Mouse (Mus musculus): Measurements from ENCODE around the gene Ccr3. TPM values are rescaled to one million over a fixed set of nuclear protein-coding genes. Genes with fewer than 3 reads are reported as not detected.
A peak's percentile ranks its signal among the peaks of the same experiment; 100 is the strongest.
"Not testable (repeated sequence)": the region's sequence is repeated elsewhere in the genome, so short reads cannot be mapped to it uniquely, and the experiment has no call there.

The Ccr3 gene
- 0.04 and 0.05 TPM in 2 replicates for polyA plus RNA-seq (2014; fragmentation: Nextera tagmentation; extraction: Ambion mirVana)

DNA sequence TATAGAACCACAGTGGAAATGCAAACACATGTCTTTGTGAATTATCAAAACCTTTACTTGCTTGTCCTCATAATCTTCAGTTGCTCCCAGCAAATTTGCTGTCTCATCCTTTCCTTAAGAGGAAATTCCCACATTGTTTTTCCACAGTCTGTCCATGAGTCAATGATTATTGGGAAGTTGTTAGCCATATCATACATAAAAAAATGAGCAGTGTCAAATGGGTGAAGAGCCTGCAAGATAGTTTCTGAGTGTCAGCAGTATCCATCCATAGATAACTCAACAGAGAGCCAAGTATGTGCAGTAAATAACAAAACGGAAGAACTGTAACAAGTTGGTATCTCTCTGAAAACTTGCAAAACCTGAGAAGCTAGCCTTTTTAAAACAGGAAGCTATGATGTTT, at the start of gene Ccr3:
Gene Ccr3, plus strand, starts transcription at position 301 of the 400 bp plus-strand sequence.
- no peaks in the 10 kb centered on the region for H3K36me3 ChIP-seq (ENCODE audit: control insufficient read depth, insufficient read depth, low read length)
- H3K4me3 ChIP-seq (ENCODE audit: low read depth, low read length): no peak within 1 kb of the TSS
- H3K4me1 ChIP-seq (replicated peaks; ENCODE audit: control insufficient read depth, insufficient read depth, low read length): no peaks in the 10 kb centered on the region
- H3K4me2 ChIP-seq: no peak within 1 kb of the TSS
- H3K9ac ChIP-seq (ENCODE audit: low read depth, low read length): no peak within 1 kb of the TSS
- no peaks in the 10 kb centered on the region for H3K27me3 ChIP-seq (replicated peaks; ENCODE audit: control insufficient read depth, insufficient read depth, low read length)
- no peak within 1 kb of the TSS for H3K27ac ChIP-seq (ENCODE audit: low read depth, low read length)
- ATAC-seq (replicated peaks; ENCODE audit: low FRiP score) (no peak), DNase-seq (ENCODE audit: low spot score) (no peak)
- H3K9me3 ChIP-seq (ENCODE audit: control insufficient read depth, low read length): no peaks in the 10 kb centered on the region
- WGBS: 71% methylated on average over 1 of the region's 1 CpGs

DNA sequence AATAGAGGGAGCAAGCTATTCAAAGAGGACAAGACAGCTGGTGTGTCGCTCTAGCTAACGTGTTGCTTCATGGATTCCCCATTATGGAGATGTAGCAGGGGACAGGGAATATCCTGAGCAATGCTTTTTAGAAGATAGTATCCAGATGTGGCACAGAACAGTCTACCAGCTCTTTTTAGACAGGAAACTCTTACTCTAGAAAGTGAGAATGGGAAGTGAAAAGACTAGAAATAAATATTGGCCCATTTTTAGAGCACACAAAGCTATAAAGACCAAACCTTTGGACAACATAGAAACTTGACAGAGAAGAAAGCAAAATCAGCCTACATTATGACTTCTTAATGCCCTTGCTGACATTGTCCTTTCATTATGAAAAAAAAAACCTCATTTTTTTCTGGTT, 46.1 kb upstream of the Ccr3 start:
- Histone ChIP-seq H3K27ac (ENCODE audit: low read depth, low read length) (no peak overlapping the region), H3K36me3 (ENCODE audit: control insufficient read depth, insufficient read depth, low read length) (no peaks in the 10 kb centered on the region), H3K9me3 (ENCODE audit: control insufficient read depth, low read length) (no peaks in the 10 kb centered on the region), H3K4me1 (replicated peaks; ENCODE audit: control insufficient read depth, insufficient read depth, low read length) (no peaks in the 10 kb centered on the region), H3K9ac (ENCODE audit: low read depth, low read length) (no peak overlapping the region), H3K4me2 (no peak overlapping the region), H3K4me3 (ENCODE audit: low read depth, low read length) (no peak overlapping the region), H3K27me3 (replicated peaks; ENCODE audit: control insufficient read depth, insufficient read depth, low read length) (no peaks in the 10 kb centered on the region)
- no peak for DNase-seq (ENCODE audit: low spot score)
- WGBS: 75% methylated on average over 2 of the region's 2 CpGs
- no peak for ATAC-seq (replicated peaks; ENCODE audit: low FRiP score)

DNA sequence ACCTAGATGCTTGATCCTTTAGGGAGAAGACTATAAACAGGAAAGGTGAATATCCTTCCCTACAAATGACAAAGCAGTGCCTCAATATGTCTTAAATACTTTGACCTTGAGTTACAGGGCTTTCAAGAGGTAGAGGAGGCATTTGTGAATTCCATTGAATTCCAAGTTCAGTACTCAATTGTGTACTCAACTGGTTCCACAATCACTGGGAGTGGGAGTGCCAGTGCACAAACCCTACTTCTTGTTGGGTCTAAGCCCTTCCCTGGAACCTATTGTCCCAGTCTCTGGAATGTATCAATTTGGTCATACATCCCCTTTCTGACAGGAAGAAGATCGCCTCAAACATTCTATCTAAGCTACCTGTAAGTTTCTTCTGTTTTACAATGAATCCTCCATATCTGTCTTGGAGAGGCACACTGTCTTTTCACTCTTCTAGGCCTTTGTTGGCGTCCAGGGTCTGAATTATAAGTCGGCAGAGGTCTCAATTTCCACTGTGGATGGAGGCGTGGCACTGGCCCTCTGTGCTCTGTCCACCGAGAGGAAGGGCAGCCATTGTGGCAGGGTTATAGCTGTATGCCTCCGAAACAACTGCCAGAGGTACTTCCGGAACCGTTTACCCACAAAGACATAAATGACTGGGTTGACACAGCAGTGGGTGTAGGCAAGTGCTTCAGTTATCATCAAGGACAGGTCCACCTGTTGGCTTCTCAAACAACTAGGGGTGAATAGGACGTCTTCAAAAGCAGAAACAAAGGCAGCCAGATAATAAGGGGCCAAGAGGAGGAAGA, 44.7 kb upstream of the Ccr3 start:
- ATAC-seq (replicated peaks; ENCODE audit: low FRiP score): no peak
- H3K4me1 ChIP-seq (replicated peaks; ENCODE audit: control insufficient read depth, insufficient read depth, low read length): peaks cover 9% of the 10 kb centered on the region; the same call in 1 of the 2 replicates

DNA sequence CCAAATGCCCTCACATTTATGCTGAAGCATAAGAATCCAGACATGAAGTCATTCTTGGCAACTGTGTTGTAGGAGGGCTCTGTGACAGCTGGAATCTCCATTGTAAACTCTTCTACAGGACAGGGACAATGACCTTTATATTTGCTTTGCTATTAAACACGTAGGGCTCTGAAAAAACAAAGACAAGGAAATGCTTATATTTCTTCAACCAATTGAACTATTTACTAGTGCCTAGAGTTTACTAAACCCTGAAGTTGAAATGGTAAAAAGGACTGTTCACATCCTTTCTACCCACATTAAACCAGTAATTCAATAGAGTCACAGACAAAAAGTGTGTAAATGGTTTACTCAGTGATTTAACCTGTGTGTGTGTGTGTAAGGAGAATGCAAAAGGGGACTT, 43.5 kb upstream of the Ccr3 start, which contains the start of gene Ccr1l1:
Gene Ccr1l1, minus strand, starts transcription at position 101 of the 400 bp plus-strand sequence.
- no peak within 1 kb of the TSS for H3K27ac ChIP-seq (ENCODE audit: low read depth, low read length)
- no peak within 1 kb of the TSS for H3K9ac ChIP-seq (ENCODE audit: low read depth, low read length)
- 73% methylated on average over 1 of the region's 1 CpGs for WGBS
- H3K27me3 ChIP-seq (replicated peaks; ENCODE audit: control insufficient read depth, insufficient read depth, low read length): no peaks in the 10 kb centered on the region
- H3K4me1 ChIP-seq (replicated peaks; ENCODE audit: control insufficient read depth, insufficient read depth, low read length): peaks cover 18% of the 10 kb centered on the region
- H3K4me3 ChIP-seq (ENCODE audit: low read depth, low read length): no peak within 1 kb of the TSS
- no peaks in the 10 kb centered on the region for H3K36me3 ChIP-seq (ENCODE audit: control insufficient read depth, insufficient read depth, low read length)
- DNase-seq (ENCODE audit: low spot score) (no peak), ATAC-seq (replicated peaks; ENCODE audit: low FRiP score) (no peak)
- no peak within 1 kb of the TSS for H3K4me2 ChIP-seq
- no peaks in the 10 kb centered on the region for H3K9me3 ChIP-seq (ENCODE audit: control insufficient read depth, low read length)

More for the DNA sequence above, 44.7 kb upstream of the Ccr3 start:
- no peak overlapping the region for H3K4me2 ChIP-seq
- no peaks in the 10 kb centered on the region for H3K36me3 ChIP-seq (ENCODE audit: control insufficient read depth, insufficient read depth, low read length)
- H3K4me3 ChIP-seq (ENCODE audit: low read depth, low read length): no peak overlapping the region
- no peak overlapping the region for H3K27ac ChIP-seq (ENCODE audit: low read depth, low read length)
- WGBS: 81% methylated on average over 9 of the region's 9 CpGs
- no peaks in the 10 kb centered on the region for H3K9me3 ChIP-seq (ENCODE audit: control insufficient read depth, low read length)
- H3K9ac ChIP-seq (ENCODE audit: low read depth, low read length): no peak overlapping the region
- no peak for DNase-seq (ENCODE audit: low spot score)
- no peaks in the 10 kb centered on the region for H3K27me3 ChIP-seq (replicated peaks; ENCODE audit: control insufficient read depth, insufficient read depth, low read length)

DNA sequence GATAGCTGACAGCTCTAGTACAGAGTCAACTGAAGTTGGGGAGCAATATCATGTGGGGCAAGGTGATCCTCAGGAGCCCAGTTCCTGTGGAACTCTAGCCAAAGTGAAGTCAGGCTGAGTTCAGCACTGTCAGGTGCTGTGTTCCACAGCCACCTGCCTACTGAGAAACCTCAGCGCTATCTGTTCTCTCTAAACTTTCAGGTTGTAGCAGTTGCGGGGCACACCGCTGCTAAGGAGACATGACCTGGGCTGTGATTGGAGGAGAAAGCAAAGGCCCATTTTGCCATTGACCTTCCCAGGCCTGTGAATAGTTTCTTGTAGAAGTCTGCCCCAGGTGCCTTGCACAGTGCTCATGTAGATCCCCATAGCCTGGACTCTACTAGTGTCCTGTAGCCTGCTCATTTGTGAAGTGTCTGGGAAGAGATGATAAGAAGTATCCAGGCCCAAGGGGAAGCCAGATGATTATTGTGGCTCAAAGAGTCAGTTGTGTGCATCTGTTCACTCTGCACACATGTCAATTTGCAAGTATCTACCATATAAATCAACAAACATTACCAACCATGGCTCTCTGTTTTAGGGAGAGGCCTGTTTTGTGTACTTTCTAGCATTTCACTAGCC, 40.8 kb upstream of the Ccr3 start:
- not testable (repeated sequence) for DNase-seq (ENCODE audit: low spot score); H3K4me3 ChIP-seq (ENCODE audit: low read depth, low read length); H3K9me3 ChIP-seq (ENCODE audit: control insufficient read depth, low read length); H3K27me3 ChIP-seq (replicated peaks; ENCODE audit: control insufficient read depth, insufficient read depth, low read length); H3K9ac ChIP-seq (ENCODE audit: low read depth, low read length); H3K36me3 ChIP-seq (ENCODE audit: control insufficient read depth, insufficient read depth, low read length)
- ATAC-seq (replicated peaks; ENCODE audit: low FRiP score): peak; percentile 79
- peak overlapping the region; percentile 7; the same call in 1 of the 2 replicates for H3K4me2 ChIP-seq
- H3K4me1 ChIP-seq (replicated peaks; ENCODE audit: control insufficient read depth, insufficient read depth, low read length): peaks cover 33% of the 10 kb centered on the region
- peak overlapping the region; percentile 73; the same call in 1 of the 2 replicates for H3K27ac ChIP-seq (ENCODE audit: low read depth, low read length)
- WGBS: no CpG with 5 or more reads among the region's 3 CpGs

DNA sequence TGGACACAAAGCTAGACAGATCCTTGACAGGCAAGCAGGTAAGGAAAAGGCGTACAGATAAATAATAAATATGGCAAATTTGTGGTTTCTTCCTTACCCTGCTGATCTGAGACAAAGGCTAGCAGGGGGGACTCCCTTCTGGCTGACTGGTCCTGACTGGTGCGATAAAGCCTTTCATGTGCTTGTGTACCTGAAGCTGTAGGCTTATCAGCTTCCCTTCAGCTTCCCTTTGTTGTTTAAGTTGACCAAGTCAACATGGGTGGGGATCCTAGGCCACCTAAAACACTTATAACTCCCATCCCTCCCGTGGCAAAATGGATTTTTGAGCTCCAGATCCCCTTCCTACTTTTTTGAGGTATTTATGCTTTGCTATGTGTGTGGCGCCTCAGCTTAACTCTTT, 39.9 kb upstream of the Ccr3 start:
- Histone ChIP-seq H3K4me2 (peak overlapping the region; percentile 7), H3K4me3 (ENCODE audit: low read depth, low read length) (no peak overlapping the region), H3K36me3 (ENCODE audit: control insufficient read depth, insufficient read depth, low read length) (no peaks in the 10 kb centered on the region), H3K27me3 (replicated peaks; ENCODE audit: control insufficient read depth, insufficient read depth, low read length) (no peaks in the 10 kb centered on the region), H3K9ac (ENCODE audit: low read depth, low read length) (no peak overlapping the region), H3K4me1 (replicated peaks; ENCODE audit: control insufficient read depth, insufficient read depth, low read length) (peaks cover 40% of the 10 kb centered on the region), H3K27ac (ENCODE audit: low read depth, low read length) (peak overlapping the region; percentile 73; the same call in 1 of the 2 replicates), H3K9me3 (ENCODE audit: control insufficient read depth, low read length) (no peaks in the 10 kb centered on the region)
- no peak for DNase-seq (ENCODE audit: low spot score)
- 39% methylated on average over 4 of the region's 4 CpGs for WGBS
- peak; percentile 80 for ATAC-seq (replicated peaks; ENCODE audit: low FRiP score)

DNA sequence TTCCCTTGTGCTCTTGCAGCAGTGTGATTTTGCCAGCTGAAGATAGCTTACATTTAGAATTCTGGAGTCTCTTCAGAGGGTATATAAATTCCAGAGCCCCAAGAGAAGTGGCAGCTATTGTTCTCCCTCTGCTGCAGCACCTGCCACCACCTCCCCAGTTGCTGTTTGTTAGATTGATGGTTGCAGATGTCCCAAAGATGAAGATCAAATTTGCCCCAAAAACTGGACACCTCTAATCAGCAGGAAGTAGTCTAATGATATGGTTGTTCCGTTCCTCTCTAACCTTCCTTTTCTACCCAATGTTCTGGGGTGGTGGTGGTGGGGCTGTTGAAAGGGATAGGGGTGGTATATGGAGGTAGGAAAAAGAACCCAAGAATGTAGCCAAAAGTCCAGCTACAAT, 39.1 kb upstream of the Ccr3 start:
- H3K9ac ChIP-seq (ENCODE audit: low read depth, low read length): no peak overlapping the region
- no peak for ATAC-seq (replicated peaks; ENCODE audit: low FRiP score)
- no peak overlapping the region for H3K4me3 ChIP-seq (ENCODE audit: low read depth, low read length)
- DNase-seq (ENCODE audit: low spot score): no peak
- no peaks in the 10 kb centered on the region for H3K27me3 ChIP-seq (replicated peaks; ENCODE audit: control insufficient read depth, insufficient read depth, low read length)
- no peaks in the 10 kb centered on the region for H3K9me3 ChIP-seq (ENCODE audit: control insufficient read depth, low read length)
- WGBS: 45% methylated on average over 1 of the region's 1 CpGs
- H3K4me2 ChIP-seq: no peak overlapping the region
- peaks cover 40% of the 10 kb centered on the region for H3K4me1 ChIP-seq (replicated peaks; ENCODE audit: control insufficient read depth, insufficient read depth, low read length)
- H3K36me3 ChIP-seq (ENCODE audit: control insufficient read depth, insufficient read depth, low read length): no peaks in the 10 kb centered on the region
- H3K27ac ChIP-seq (ENCODE audit: low read depth, low read length): no peak overlapping the region

DNA sequence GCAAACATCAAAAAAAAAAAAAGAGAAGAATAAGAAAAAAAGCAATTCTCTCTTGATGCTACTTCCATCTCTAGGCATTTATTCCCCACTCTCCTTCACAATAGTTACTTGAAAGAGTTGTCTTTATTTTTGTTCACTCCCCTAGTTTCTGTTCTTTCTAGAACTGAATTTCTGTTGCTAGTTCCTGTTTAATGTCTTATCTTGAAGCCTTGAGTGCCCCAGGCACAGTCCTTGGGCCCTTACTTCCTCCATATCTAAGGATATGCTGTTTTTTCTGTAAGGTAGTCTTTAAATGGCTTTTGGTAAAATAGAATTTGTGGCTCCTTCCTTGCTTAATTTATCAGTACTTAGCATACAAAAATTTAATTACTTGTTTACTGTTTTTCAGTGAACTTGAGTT, 36.8 kb upstream of the Ccr3 start:
- Histone ChIP-seq H3K4me3 (ENCODE audit: low read depth, low read length) (no peak overlapping the region), H3K4me1 (replicated peaks; ENCODE audit: control insufficient read depth, insufficient read depth, low read length) (peaks cover 44% of the 10 kb centered on the region), H3K9ac (ENCODE audit: low read depth, low read length) (no peak overlapping the region), H3K9me3 (ENCODE audit: control insufficient read depth, low read length) (no peaks in the 10 kb centered on the region), H3K4me2 (no peak overlapping the region), H3K27ac (ENCODE audit: low read depth, low read length) (no peak overlapping the region), H3K27me3 (replicated peaks; ENCODE audit: control insufficient read depth, insufficient read depth, low read length) (no peaks in the 10 kb centered on the region), H3K36me3 (ENCODE audit: control insufficient read depth, insufficient read depth, low read length) (no peaks in the 10 kb centered on the region)
- no peak for DNase-seq (ENCODE audit: low spot score)
- no peak for ATAC-seq (replicated peaks; ENCODE audit: low FRiP score)

DNA sequence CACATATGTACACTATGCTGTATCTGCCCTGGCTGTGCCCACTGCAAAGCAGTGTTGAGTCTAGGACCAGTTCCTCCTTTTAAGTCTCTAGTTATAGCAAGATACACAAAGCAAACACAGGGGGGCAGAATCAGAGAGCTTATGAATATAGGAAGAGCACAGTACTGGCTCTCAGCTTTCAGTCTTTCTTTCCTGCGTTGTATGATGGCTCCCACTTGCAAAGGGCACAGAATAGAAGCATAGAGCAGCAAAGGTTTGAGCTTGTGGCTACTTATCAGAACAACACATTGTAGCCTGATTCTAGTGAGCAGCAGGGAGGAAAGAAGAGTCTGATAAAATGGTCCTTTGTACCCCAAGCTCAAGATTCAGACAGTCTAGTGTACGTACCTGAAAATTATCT, 35.6 kb upstream of the Ccr3 start:
- no peak overlapping the region for H3K4me2 ChIP-seq
- no peaks in the 10 kb centered on the region for H3K9me3 ChIP-seq (ENCODE audit: control insufficient read depth, low read length)
- no peaks in the 10 kb centered on the region for H3K27me3 ChIP-seq (replicated peaks; ENCODE audit: control insufficient read depth, insufficient read depth, low read length)
- no peak overlapping the region for H3K4me3 ChIP-seq (ENCODE audit: low read depth, low read length)
- no peaks in the 10 kb centered on the region for H3K36me3 ChIP-seq (ENCODE audit: control insufficient read depth, insufficient read depth, low read length)
- WGBS: 40% methylated on average over 2 of the region's 2 CpGs
- H3K27ac ChIP-seq (ENCODE audit: low read depth, low read length): no peak overlapping the region
- H3K9ac ChIP-seq (ENCODE audit: low read depth, low read length): no peak overlapping the region
- DNase-seq (ENCODE audit: low spot score): no peak
- peak; percentile 68 for ATAC-seq (replicated peaks; ENCODE audit: low FRiP score)
- H3K4me1 ChIP-seq (replicated peaks; ENCODE audit: control insufficient read depth, insufficient read depth, low read length): peaks cover 44% of the 10 kb centered on the region

Data from liver, embryonic 11.5 days (tissue).